Mouse (Mus musculus) left cerebral cortex, postnatal 4 days (tissue): ENCODE measurements at regions not wholly inside any gene's neighbourhood (a gene's known extent, or its start where the extent isn't known, plus 50 kb on each side); places are given as distances from the start of the nearest gene placed in this dataset.

Experiments
- DNase-seq: peaks from one replicate; pipeline ENCODE4 v3.0.0-alpha.2; 2022
- intact Hi-C: fragments of 180-260 bp; cut with DNase I; formaldehyde crosslinking; loops from one replicate; pipeline ENCODE4 v1.15.1; 2025

GRCm38 (mm10) chr11:18585031-18585430 is 433.8 kb downstream of the Meis1 start:
- DNase-seq: no peak
- intact Hi-C loops: no loop called here

GRCm38 (mm10) chr11:18582781-18583161 is 436.0 kb downstream of the Meis1 start:
- intact Hi-C loops: no loop called here
- DNase-seq: no peak

GRCm38 (mm10) chr11:18581997-18582780 is 436.6 kb downstream of the Meis1 start:
- DNase-seq: peak; percentile 93

GRCm38 (mm10) chr11:18581078-18581800 is 437.5 kb downstream of the Meis1 start:
- peak; percentile 83 for DNase-seq
- intact Hi-C loops: no loop called here

More at GRCm38 (mm10) chr11:18581997-18582780, 436.6 kb downstream of the Meis1 start:
- intact Hi-C loops: no loop called here

GRCm38 (mm10) chr11:18571557-18572209 is 447.1 kb downstream of the Meis1 start:
- intact Hi-C loops: no loop called here
- no peak for DNase-seq

GRCm38 (mm10) chr11:18563011-18563410 is 455.8 kb downstream of the Meis1 start:
- intact Hi-C loops: no loop called here
- no peak for DNase-seq

GRCm38 (mm10) chr11:18558665-18559064 is 460.1 kb downstream of the Meis1 start:
- DNase-seq: no peak
- intact Hi-C loops: no loop called here

GRCm38 (mm10) chr11:18535592-18535857 is 483.3 kb downstream of the Meis1 start:
- intact Hi-C loops: no loop called here
- DNase-seq: no peak

GRCm38 (mm10) chr11:18534807-18535591 is 483.8 kb downstream of the Meis1 start:
- intact Hi-C loops: no loop called here
- no peak for DNase-seq

- intact Hi-C loops: no loop called here
- no peak for DNase-seq
Observed at GRCm38 (mm10) chr11:18531264-18532110, 487.3 kb downstream of the Meis1 start.

- intact Hi-C loops: no loop called here
- no peak for DNase-seq
Observed at GRCm38 (mm10) chr11:18528568-18528967, 490.2 kb downstream of the Meis1 start.

GRCm38 (mm10) chr11:18495108-18495757 is 523.6 kb downstream of the Meis1 start:
- no peak for DNase-seq
- intact Hi-C loops: no loop called here

- peak; percentile 4 for DNase-seq
- intact Hi-C loops: no loop called here
Observed at GRCm38 (mm10) chr11:18493981-18494380, 524.8 kb downstream of the Meis1 start.

- no peak for DNase-seq
- intact Hi-C loops: no loop called here
Observed at GRCm38 (mm10) chr11:18493086-18493485, 525.7 kb downstream of the Meis1 start.

- intact Hi-C loops: no loop called here
- DNase-seq: no peak
Observed at GRCm38 (mm10) chr11:18489517-18490256, 529.1 kb downstream of the Meis1 start.

GRCm38 (mm10) chr11:18478841-18479240 is 525.2 kb upstream of the Etaa1 start:
- no peak for DNase-seq

GRCm38 (mm10) chr11:18451271-18451670 is 497.6 kb upstream of the Etaa1 start:
- DNase-seq: no peak
- intact Hi-C loops: no loop called here

More at GRCm38 (mm10) chr11:18478841-18479240, 525.2 kb upstream of the Etaa1 start:
- intact Hi-C loops: no loop called here

GRCm38 (mm10) chr11:18448879-18449278 is 495.2 kb upstream of the Etaa1 start:
- DNase-seq: no peak
- intact Hi-C loops: no loop called here

- intact Hi-C loops: no loop called here
- no peak for DNase-seq
Observed at GRCm38 (mm10) chr11:18444600-18444999, 490.9 kb upstream of the Etaa1 start.
